Mouse (Mus musculus) myocyte (in vitro differentiated cells): Measurements from ENCODE around the gene Noct.

Experiments
- E2F4 ChIP-seq: IDR thresholded peaks from one replicate; pipeline ENCODE4 v1.6.1; 2011; ENCODE audit warnings: mild to moderate bottlenecking, control low read depth, moderate library complexity; ENCODE audit not compliant: insufficient read depth
- MAX ChIP-seq: IDR thresholded peaks from one replicate; pipeline ENCODE4 v1.6.1; 2011; ENCODE audit warnings: low read depth, mild to moderate bottlenecking, control low read depth
- MYOD1 ChIP-seq, 3 experiments: IDR thresholded peaks; one replicate each; pipeline ENCODE4 v1.6.1; 2011; ENCODE audit warnings: control low read depth in 2 of 3, low read depth in 2 of 3, mild to moderate bottlenecking in 2 of 3, moderate library complexity in 1 of 3; ENCODE audit not compliant: insufficient read length in 2 of 3, control insufficient read depth in 1 of 3
- MYOG ChIP-seq, 3 experiments: IDR thresholded peaks; one replicate each; pipeline ENCODE4 v1.6.1; 2011; ENCODE audit warnings: control low read depth in 2 of 3, low read depth in 2 of 3, mild to moderate bottlenecking in 2 of 3; ENCODE audit not compliant: insufficient read length in 2 of 3, control insufficient read depth in 1 of 3, insufficient read depth in 1 of 3
- POLR2A ChIP-seq: IDR thresholded peaks from one replicate; pipeline ENCODE4 v1.6.1; 2011; ENCODE audit warnings: low read depth, mild to moderate bottlenecking, control low read depth, moderate library complexity; ENCODE audit not compliant: insufficient read length
- POLR2AphosphoS2 ChIP-seq: IDR thresholded peaks from one replicate; pipeline ENCODE4 v1.6.1; 2011; ENCODE audit warnings: low read depth, control low read depth; ENCODE audit not compliant: insufficient read length
- REST ChIP-seq: IDR thresholded peaks from one replicate; pipeline ENCODE4 v1.6.1; 2011; ENCODE audit warnings: mild to moderate bottlenecking, control low read depth, moderate library complexity; ENCODE audit not compliant: insufficient read depth, insufficient read length
- SRF ChIP-seq: IDR thresholded peaks from one replicate; pipeline ENCODE4 v1.6.1; 2011; ENCODE audit warnings: low read depth; ENCODE audit not compliant: control insufficient read depth, insufficient read length
- TCF12 ChIP-seq: IDR thresholded peaks from one replicate; pipeline ENCODE4 v1.6.1; 2011; ENCODE audit warnings: mild to moderate bottlenecking, control low read depth; ENCODE audit not compliant: poor library complexity, insufficient read depth, severe bottlenecking
- USF1 ChIP-seq: IDR thresholded peaks from one replicate; pipeline ENCODE4 v1.6.1; 2011; ENCODE audit warnings: low read depth, mild to moderate bottlenecking, control low read depth, moderate library complexity

GRCm38 (mm10) chr3:51210485-51210884 is 13.8 kb upstream of the Noct start:
- TF ChIP-seq POLR2A (no peak), TCF12 (no peak), MYOD1 (IDR thresholded peaks at IDR 0.05; ENCODE audit: control insufficient read depth in 1 of 3, insufficient read length in 2 of 3, low read depth in 2 of 3) (no peak), MAX (no peak), SRF (no peak), USF1 (no peak), POLR2AphosphoS2 (no peak), E2F4 (no peak), MYOG (IDR thresholded peaks at IDR 0.05; ENCODE audit: control insufficient read depth in 1 of 3, insufficient read depth in 1 of 3, insufficient read length in 2 of 3, low read depth in 2 of 3) (no peak), REST (no peak)
